Mouse (Mus musculus) myocyte (in vitro differentiated cells): Measurements from ENCODE around the gene Cyp2a12. TPM values are rescaled to one million over a fixed set of nuclear protein-coding genes. Genes with fewer than 3 reads are reported as not detected.

Source experiments
- H3K27me3 ChIP-seq: one replicate; pipeline ENCODE4 v1.6.1; 2011; ENCODE audit not compliant: control insufficient read depth, insufficient read depth, insufficient read length
- H3K36me3 ChIP-seq: one replicate; pipeline ENCODE4 v1.6.1; 2011; ENCODE audit not compliant: control insufficient read depth, insufficient read depth
- H3K4me2 ChIP-seq: one replicate; pipeline ENCODE4 v1.6.1; 2011; ENCODE audit warnings: low read depth, control low read depth
- H3K4me3 ChIP-seq: one replicate; pipeline ENCODE4 v1.5.1; 2011; ENCODE audit warnings: mild to moderate bottlenecking, control low read depth, moderate library complexity
- H3K79me2 ChIP-seq: one replicate; pipeline ENCODE4 v1.6.1; 2011; ENCODE audit not compliant: control insufficient read depth, insufficient read depth
- H3ac ChIP-seq: one replicate; pipeline ENCODE4 v1.6.1; 2011; ENCODE audit not compliant: control insufficient read depth, insufficient read length
- CEBPB ChIP-seq: IDR thresholded peaks from 2 replicates; pipeline ENCODE4 v1.6.1; 2011; ENCODE audit warnings: mild to moderate bottlenecking, moderate library complexity; ENCODE audit not compliant: poor library complexity, insufficient read depth, severe bottlenecking
- E2F4 ChIP-seq: IDR thresholded peaks from one replicate; pipeline ENCODE4 v1.6.1; 2011; ENCODE audit warnings: mild to moderate bottlenecking, control low read depth, moderate library complexity; ENCODE audit not compliant: insufficient read depth
- MAX ChIP-seq: IDR thresholded peaks from one replicate; pipeline ENCODE4 v1.6.1; 2011; ENCODE audit warnings: low read depth, mild to moderate bottlenecking, control low read depth
- MYOD1 ChIP-seq, 3 experiments: IDR thresholded peaks; one replicate each; pipeline ENCODE4 v1.6.1; 2011; ENCODE audit warnings: control low read depth in 2 of 3, low read depth in 2 of 3, mild to moderate bottlenecking in 2 of 3, moderate library complexity in 1 of 3; ENCODE audit not compliant: insufficient read length in 2 of 3, control insufficient read depth in 1 of 3
- MYOG ChIP-seq, 3 experiments: IDR thresholded peaks; one replicate each; pipeline ENCODE4 v1.6.1; 2011; ENCODE audit warnings: control low read depth in 2 of 3, low read depth in 2 of 3, mild to moderate bottlenecking in 2 of 3; ENCODE audit not compliant: insufficient read length in 2 of 3, control insufficient read depth in 1 of 3, insufficient read depth in 1 of 3
- POLR2A ChIP-seq: IDR thresholded peaks from one replicate; pipeline ENCODE4 v1.6.1; 2011; ENCODE audit warnings: low read depth, mild to moderate bottlenecking, control low read depth, moderate library complexity; ENCODE audit not compliant: insufficient read length
- POLR2AphosphoS2 ChIP-seq: IDR thresholded peaks from one replicate; pipeline ENCODE4 v1.6.1; 2011; ENCODE audit warnings: low read depth, control low read depth; ENCODE audit not compliant: insufficient read length
- REST ChIP-seq: IDR thresholded peaks from one replicate; pipeline ENCODE4 v1.6.1; 2011; ENCODE audit warnings: mild to moderate bottlenecking, control low read depth, moderate library complexity; ENCODE audit not compliant: insufficient read depth, insufficient read length
- SRF ChIP-seq: IDR thresholded peaks from one replicate; pipeline ENCODE4 v1.6.1; 2011; ENCODE audit warnings: low read depth; ENCODE audit not compliant: control insufficient read depth, insufficient read length
- TCF12 ChIP-seq: IDR thresholded peaks from one replicate; pipeline ENCODE4 v1.6.1; 2011; ENCODE audit warnings: mild to moderate bottlenecking, control low read depth; ENCODE audit not compliant: poor library complexity, insufficient read depth, severe bottlenecking
- TCF3 ChIP-seq: IDR thresholded peaks from one replicate; pipeline ENCODE4 v1.6.1; 2011; ENCODE audit warnings: low read depth, control low read depth; ENCODE audit not compliant: insufficient read length
- USF1 ChIP-seq: IDR thresholded peaks from one replicate; pipeline ENCODE4 v1.6.1; 2011; ENCODE audit warnings: low read depth, mild to moderate bottlenecking, control low read depth, moderate library complexity
- polyA plus RNA-seq: library from polyadenylated mRNA; unstranded; fragments of >200 nt; fragmentation: generic; extraction: Trizol; gene quantifications from one replicate; pipeline ENCODE4 v1.2.1, GENCODE M21; 2012; ENCODE audit warnings: missing spikeins

Cyp2a12 gene
- polyA plus RNA-seq, 1 experiment = not detected

DNA sequence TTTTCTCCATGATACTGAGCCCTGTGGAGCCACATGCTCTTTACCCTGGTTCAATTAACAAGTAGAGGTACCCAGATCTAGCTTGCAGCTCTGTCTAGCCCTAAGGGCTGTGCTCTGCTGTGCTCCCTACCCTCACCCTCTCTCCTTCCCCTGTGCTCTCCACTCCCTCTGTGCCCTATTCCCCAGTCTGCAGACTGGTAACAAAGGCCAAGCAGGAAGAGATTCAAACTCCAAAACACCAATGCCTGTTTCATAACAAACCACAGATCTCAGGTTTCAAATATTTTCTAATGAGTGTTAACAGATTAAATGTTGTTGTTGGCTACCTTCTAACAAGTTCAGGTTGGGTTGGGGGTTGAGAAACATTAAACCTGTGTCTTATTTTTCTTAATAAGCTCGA, 49.8 kb downstream of the Cyp2a12 start:
- Histone ChIP-seq H3K36me3 (no peaks in the 10 kb centered on the region), H3ac (no peak overlapping the region), H3K27me3 (no peaks in the 10 kb centered on the region), H3K79me2 (no peaks in the 10 kb centered on the region), H3K4me2 (no peak overlapping the region), H3K4me3 (no peak overlapping the region)
- TF ChIP-seq MYOG (IDR thresholded peaks at IDR 0.05; ENCODE audit: control insufficient read depth in 1 of 3, insufficient read depth in 1 of 3, insufficient read length in 2 of 3, low read depth in 2 of 3) = no peak
- TF ChIP-seq MAX = no peak
- TF ChIP-seq TCF3 = no peak
- TF ChIP-seq REST = no peak
- TF ChIP-seq SRF = no peak
- TF ChIP-seq USF1 = no peak
- no peak for TF ChIP-seq E2F4
- TF ChIP-seq POLR2AphosphoS2 = no peak
- TF ChIP-seq TCF12 = no peak
- TF ChIP-seq CEBPB = no peak
- no peak for TF ChIP-seq POLR2A
- no peak for TF ChIP-seq MYOD1 (IDR thresholded peaks at IDR 0.05; ENCODE audit: control insufficient read depth in 1 of 3, insufficient read length in 2 of 3, low read depth in 2 of 3)

DNA sequence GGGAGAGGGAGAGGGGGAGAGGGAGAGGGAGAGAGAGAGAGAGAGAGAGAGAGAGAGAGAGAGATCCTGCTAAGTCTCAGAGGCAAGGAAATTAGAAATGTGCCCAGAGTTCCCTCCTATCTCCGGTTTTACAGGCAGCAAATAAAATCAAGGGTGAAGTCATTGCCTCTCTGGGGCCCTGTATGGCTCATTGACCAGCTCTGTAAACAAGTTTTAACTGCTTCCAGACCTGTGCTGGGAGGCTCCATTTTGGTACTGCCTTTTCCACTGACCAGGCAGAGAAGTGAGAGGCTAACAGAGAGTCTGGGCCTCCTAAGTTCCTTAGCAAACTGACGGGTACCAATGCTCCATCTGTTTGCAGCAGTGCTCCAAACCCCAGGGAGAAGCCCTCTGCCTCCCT, 52.7 kb downstream of the Cyp2a12 start:
- H3K4me2 ChIP-seq = no peak overlapping the region
- no peaks in the 10 kb centered on the region for H3K79me2 ChIP-seq
- no peaks in the 10 kb centered on the region for H3K27me3 ChIP-seq
- H3K36me3 ChIP-seq = no peaks in the 10 kb centered on the region
- H3ac ChIP-seq = no peak overlapping the region
- H3K4me3 ChIP-seq = no peak overlapping the region
- TF ChIP-seq E2F4 = no peak
- TF ChIP-seq TCF12 = no peak
- TF ChIP-seq MAX = no peak
- TF ChIP-seq POLR2A = no peak
- TF ChIP-seq MYOG (IDR thresholded peaks at IDR 0.05; ENCODE audit: control insufficient read depth in 1 of 3, insufficient read depth in 1 of 3, insufficient read length in 2 of 3, low read depth in 2 of 3) = no peak
- no peak for TF ChIP-seq MYOD1 (IDR thresholded peaks at IDR 0.05; ENCODE audit: control insufficient read depth in 1 of 3, insufficient read length in 2 of 3, low read depth in 2 of 3)
- TF ChIP-seq USF1 = no peak
- no peak for TF ChIP-seq POLR2AphosphoS2
- no peak for TF ChIP-seq SRF
- TF ChIP-seq REST = no peak
- TF ChIP-seq CEBPB = no peak
- no peak for TF ChIP-seq TCF3

Other genes starting within 250 kb of the Cyp2a12 start
- gene Cyp2g1, start 220.2 kb upstream of the Cyp2a12 start, polyA plus RNA-seq = not detected
- not detected for gene Cyp2a5, start 193.8 kb upstream of the Cyp2a12 start, polyA plus RNA-seq
- gene Cyp2a22, start 89.7 kb upstream of the Cyp2a12 start, polyA plus RNA-seq = not detected
- gene Cyp2f2, start 90.8 kb downstream of the Cyp2a12 start, polyA plus RNA-seq = 0.06 TPM
- 0.02 TPM for gene Cyp2t4, start 124.6 kb downstream of the Cyp2a12 start, polyA plus RNA-seq
- gene Egln2, start 137.7 kb downstream of the Cyp2a12 start, polyA plus RNA-seq = 61.4 TPM
- gene Rab4b, start 149.8 kb downstream of the Cyp2a12 start, polyA plus RNA-seq = 56.3 TPM
- gene Gm21983, start 152.0 kb downstream of the Cyp2a12 start, polyA plus RNA-seq = not detected
- gene Mia, start 152.1 kb downstream of the Cyp2a12 start, polyA plus RNA-seq = 0.13 TPM
- gene BC024978, start 166.7 kb downstream of the Cyp2a12 start, polyA plus RNA-seq = 5.2 TPM
- 166 TPM for gene Snrpa, start 167.2 kb downstream of the Cyp2a12 start, polyA plus RNA-seq
- gene Itpkc, start 199.6 kb downstream of the Cyp2a12 start, polyA plus RNA-seq = 7.1 TPM
- gene Coq8b, start 203.9 kb downstream of the Cyp2a12 start, polyA plus RNA-seq = 19.1 TPM
- 28.8 TPM for gene Numbl, start 229.4 kb downstream of the Cyp2a12 start, polyA plus RNA-seq